Mouse (Mus musculus): ENCODE measurements around the gene Cblc.

The Cblc gene

GRCm38 (mm10) chr7:19782645-19783044, 14.0 kb downstream of the Cblc start:
- DNase-seq (ENCODE audit: low spot score) = no peak

DNA sequence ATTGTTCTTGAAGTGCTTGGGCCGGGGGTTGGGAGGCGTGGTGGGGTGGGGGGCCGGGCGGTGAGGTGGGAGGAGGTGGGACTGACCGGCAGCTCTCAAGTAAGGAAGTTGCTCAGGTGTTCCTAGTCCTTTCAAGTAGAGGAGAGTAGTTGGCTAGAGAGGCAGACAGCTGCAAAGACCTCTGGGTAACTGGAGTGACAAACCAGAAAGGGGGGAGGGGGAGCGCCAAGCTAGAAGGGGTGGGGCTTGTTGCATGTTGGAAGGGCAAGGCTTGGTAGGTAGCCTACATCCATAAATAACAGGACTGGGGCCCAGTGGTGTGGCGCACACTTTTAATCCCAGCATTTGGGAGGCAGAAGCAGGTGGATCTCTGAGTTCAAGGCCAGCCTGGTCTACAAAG, 14.9 kb downstream of the Cblc start:
- DNase-seq (ENCODE audit: low spot score) = no peak

GRCm38 (mm10) chr7:19779903-19780302, 16.7 kb downstream of the Cblc start:
- DNase-seq (ENCODE audit: low spot score) = no peak

- no peak for DNase-seq (ENCODE audit: low spot score)
Measured at GRCm38 (mm10) chr7:19778645-19779044, 18.0 kb downstream of the Cblc start.

- no peak for DNase-seq (ENCODE audit: low spot score)
Measured at GRCm38 (mm10) chr7:19777049-19777723, 19.4 kb downstream of the Cblc start.

GRCm38 (mm10) chr7:19771682-19772081, 24.9 kb downstream of the Cblc start:
- DNase-seq (ENCODE audit: low spot score) = no peak

- peak; percentile 94 for DNase-seq (ENCODE audit: low spot score)
Measured at GRCm38 (mm10) chr7:19770984-19771391, 25.6 kb downstream of the Cblc start, which contains the start of gene Bcam. TSS of gene Bcam (minus strand) at chr7:19771016.

GRCm38 (mm10) chr7:19770375-19770754, 26.2 kb downstream of the Cblc start:
- DNase-seq (ENCODE audit: low spot score) = peak; percentile 90

DNA sequence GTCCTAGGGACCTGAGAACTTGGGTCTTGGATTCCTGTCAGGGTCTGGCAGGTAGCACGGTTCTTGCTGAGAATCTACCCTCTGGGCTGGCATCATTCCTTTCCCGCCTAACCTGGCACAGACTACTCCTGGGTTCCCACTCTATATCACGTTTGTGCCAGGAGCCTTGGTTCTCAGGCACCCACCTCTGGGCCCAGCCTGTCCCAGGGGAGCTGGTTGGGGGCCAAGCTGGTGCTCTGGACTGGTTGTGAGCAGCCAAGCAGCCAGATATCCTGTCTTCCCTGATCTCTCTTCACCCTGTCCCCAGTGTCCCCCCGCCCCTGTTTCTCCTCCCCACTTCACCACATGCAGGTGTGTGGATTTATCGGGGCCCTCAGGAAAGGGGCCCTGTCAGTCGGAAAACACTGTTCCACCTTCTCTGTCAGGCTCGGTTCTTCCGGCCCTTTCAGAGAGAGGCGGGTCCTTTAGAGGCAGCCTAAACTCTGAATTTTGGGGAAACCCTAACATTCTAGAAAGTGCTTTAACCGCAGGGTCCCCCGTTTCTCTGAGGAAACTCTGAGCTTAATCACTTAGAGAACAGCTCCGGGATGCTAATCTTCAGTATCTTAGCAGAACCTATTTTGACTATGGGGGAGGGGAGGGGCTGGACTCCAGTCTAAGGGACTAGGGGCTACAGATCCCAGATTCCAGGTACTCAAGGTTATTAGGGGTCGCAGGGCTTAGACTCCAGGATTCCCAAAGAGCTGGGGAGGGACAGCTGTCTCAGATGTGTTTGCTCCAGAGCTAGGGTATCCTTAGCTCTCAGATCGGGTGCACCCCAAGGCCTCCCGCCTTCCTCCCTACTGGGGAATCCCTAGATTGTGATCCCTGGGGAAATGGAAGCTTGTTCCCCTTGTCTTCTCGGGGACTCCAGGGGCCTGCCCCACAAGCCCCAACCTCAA, 26.9 kb downstream of the Cblc start:
- no peak for DNase-seq (ENCODE audit: low spot score)

DNA sequence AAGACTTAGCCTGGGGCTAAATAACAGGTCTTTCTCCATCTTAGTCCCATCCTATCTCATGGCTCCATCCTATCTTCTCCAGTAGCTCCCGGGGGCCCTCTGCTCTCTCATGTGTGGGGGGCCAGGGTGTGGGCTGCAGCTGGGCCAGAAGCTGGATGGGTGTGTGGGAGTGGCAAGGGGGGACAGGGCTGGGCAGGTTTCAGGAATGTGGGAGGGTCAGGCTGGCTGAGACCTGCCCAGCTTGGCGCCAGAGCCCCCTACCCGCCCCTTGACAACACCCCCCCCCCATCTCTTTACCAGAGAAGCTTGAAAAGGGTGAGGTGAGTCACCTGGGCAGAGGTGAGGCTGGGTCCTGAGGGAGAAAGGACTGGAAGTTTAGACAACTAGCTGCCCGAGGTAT, 27.6 kb downstream of the Cblc start:
- no peak for DNase-seq (ENCODE audit: low spot score)

GRCm38 (mm10) chr7:19768251-19768650, 28.4 kb downstream of the Cblc start:
- DNase-seq (ENCODE audit: low spot score) = no peak

- DNase-seq (ENCODE audit: low spot score) = no peak
Measured at GRCm38 (mm10) chr7:19764581-19764980, 32.0 kb downstream of the Cblc start.

DNA sequence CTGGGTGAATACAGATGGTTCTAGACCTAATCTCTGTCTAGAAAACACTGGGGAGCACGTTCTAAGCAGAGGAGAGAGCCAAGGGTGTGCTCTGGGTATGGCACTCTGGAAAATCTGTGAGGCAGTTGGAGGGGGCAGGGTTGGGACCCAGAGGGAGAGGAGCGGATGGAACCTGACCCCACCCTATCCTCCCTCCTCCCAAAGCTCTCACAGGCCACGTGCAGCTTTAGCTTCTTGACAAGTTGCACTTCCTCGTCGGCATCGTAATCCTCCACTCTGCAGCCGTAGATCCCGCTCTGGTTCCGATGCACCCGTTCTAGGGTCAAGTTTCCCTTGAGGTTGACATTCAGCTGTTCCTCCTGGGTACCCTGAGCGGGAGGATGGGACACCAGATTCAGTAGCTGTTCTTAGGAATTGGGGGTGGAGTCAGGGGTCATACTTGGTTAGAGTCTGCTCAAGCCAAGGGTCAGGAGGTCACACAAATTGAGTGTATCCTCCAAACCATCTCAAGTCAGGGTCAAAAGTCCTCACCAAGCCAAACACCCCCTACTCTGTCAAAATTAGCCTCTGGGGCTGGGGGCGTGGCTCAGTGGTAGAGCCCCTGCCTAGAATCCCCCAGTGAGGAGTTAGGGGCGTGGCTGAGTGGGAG, 32.7 kb downstream of the Cblc start:
- peak; percentile 58 for DNase-seq (ENCODE audit: low spot score)

GRCm38 (mm10) chr7:19762283-19762682, 34.3 kb downstream of the Cblc start:
- DNase-seq (ENCODE audit: low spot score) = no peak

- DNase-seq (ENCODE audit: low spot score) = no peak
Measured at GRCm38 (mm10) chr7:19760021-19760420, 36.6 kb downstream of the Cblc start.

DNA sequence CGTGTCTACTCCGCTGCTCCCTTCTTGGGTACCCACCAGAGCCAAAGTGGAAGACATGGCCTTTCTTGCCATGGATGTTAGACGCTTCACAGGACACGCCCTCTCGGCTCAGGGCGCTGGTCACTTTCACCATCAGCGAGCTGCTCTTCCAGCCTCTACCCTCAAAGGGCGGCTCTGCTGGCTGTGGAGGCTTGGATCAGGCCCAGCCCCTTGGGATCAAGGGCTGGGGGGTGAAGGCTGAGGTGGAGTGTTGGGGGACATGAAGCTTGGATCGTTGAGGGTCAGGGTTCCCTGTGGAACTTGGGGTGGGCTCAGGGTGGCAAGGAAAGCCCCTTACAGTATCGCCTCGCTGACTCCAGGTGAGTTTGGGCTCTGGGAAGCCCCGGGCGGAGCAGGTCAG, 38.0 kb downstream of the Cblc start:
- DNase-seq (ENCODE audit: low spot score) = no peak

DNA sequence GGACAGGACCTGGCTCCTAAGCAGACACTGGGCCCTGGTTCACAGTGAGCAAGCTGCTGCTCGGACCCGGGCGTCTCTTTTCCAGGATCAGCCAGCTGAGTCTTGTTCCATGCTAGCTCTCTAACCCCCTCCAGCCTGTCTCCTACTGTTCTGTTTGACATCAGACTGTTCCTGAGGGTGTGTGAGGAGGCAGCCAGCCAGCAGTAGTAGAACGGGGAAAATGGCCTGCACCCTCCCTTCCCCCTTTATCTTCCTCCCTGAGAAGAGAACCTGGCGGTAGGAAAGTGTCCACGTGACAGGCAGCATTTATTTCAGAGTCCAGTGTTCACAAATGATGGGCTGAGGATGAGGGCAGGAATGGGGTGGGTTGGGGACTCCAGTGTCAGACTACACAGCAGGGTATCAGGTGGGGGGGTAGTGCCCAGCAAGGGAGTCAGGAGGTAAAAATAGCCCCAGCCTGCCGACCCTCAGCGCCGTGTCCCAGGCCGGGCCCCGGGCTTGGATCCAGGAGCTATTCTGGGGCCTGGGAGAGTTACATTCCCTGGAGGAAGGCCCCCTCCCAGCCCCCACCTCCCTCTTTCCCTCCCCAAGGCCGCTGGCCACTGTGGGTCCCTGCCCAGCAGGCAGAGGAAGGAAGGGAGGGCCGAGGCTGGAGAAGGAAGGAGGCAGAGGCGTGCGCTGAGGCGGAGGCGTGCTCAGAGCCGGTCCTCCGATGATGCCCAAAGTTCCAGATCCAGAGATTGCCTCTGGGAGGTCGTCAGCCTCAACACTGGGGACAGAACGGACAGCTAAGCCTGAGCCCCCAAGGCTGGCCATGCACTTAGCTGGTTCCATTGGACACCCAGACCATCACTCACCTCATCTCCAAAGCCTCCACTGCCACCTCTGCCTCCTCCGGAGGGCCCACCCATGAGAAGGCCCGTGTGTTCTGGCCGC, 40.5 kb downstream of the Cblc start:
- DNase-seq (ENCODE audit: low spot score) = no peak

- no peak for DNase-seq (ENCODE audit: low spot score)
Measured at GRCm38 (mm10) chr7:19755008-19755407, 41.6 kb downstream of the Cblc start.

DNA sequence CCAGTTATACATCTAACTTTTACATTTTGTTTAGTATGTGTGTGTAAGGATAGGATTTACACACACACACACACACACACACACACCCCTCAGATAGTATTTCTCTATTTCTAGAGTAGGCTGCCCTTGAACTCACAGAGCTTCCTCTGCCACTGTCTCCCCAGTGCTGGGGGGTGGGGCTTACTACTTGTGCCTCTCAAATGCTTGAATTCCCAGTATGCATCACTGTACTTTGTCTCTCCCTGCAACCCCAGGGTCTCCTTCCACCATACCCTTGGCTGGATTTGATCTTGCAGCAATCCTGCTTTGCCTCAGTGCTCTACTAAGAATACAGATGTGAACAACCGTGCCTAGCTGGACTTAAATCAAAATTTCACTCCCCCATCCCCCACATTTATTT, 42.5 kb downstream of the Cblc start:
- no peak for DNase-seq (ENCODE audit: low spot score)

DNA sequence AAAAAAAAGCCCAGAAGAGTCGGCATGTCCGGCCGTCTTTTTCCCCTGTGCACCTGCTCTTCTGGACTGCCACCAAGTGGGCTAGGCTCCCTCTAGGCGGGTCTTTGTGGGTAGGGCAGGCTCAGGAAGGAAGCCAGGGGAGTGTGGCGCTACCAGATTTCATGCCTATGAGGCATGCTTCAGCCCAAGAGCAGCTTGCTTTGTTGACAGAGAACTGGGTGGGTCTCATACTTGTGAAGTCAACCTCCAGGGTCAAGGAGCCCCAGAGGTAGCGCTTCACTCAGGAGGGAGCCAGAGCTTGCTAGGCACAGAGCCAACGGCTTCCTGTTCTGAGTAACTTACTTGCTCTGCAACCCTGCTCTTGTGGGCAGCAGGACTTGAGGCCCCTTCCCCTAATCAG, 43.0 kb downstream of the Cblc start:
- no peak for DNase-seq (ENCODE audit: low spot score)

DNA sequence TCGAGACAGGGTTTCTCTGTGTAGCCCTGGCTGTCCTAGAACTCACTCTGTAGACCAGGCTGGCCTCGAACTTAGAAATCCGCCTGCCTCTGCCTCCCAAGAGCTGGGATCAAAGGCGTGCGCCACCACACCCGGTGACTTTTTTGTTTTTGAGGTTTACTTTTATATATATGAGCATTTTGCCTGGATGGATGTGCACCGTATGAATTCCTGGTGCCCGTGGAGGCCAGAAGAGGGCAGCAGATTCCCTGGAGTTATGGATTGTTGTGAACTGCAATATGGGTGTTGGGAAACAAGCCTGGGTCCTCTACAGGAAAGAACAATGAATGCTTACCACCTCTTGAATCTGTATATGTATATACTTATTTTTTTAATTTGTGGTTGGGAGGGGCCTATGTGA, 44.0 kb downstream of the Cblc start:
- DNase-seq (ENCODE audit: low spot score) = no peak

DNA sequence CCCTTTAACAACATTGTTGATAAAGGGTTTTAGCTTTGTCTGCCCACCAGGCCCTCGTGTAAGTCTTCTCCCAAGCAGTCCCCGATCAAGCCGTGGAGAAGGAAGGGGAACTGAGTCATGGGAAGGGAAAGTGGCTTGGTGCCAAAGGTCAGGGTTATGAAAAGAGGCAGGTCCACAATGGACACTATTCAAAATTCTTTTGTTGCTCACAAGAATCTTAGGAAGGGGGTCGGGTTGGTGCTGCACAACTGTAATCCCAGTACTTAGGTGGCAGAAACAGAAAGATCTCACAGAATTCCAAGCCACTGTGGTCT, 45.6 kb downstream of the Cblc start:
- DNase-seq (ENCODE audit: low spot score) = no peak

Measured in yolk sac, embryonic 10.5 days (tissue).